Mouse (Mus musculus) embryonic facial prominence, embryonic 14.5 days (tissue): ENCODE measurements around the gene Ap5b1. TPM values are rescaled to one million over a fixed set of nuclear protein-coding genes. Genes with fewer than 3 reads are reported as not detected.
A peak's percentile ranks its signal among the peaks of the same experiment; 100 is the strongest.

ENCODE experiments used
- ATAC-seq: fragments of 200-750 bp; cut with Nextera tagmentation; 2 replicates; pipeline ENCODE4 v1.8.0; 2017; ENCODE audit warnings: low read depth, moderate number of reproducible peaks, moderate TSS enrichment
- DNase-seq: peaks from one replicate; pipeline ENCODE4 v3.0.0-alpha.2; 2015; ENCODE audit warnings: low spot score
- H3K27ac ChIP-seq: fragments of 300-500 bp; sonication (generic); replicated peaks from 2 replicates; pipeline ENCODE4 v1.5.1; 2014; ENCODE audit warnings: low read depth, mild to moderate bottlenecking, low read length, moderate library complexity
- H3K27me3 ChIP-seq: fragments of 300-500 bp; sonication (generic); replicated peaks from 2 replicates; pipeline ENCODE4 v1.6.1; 2014; ENCODE audit warnings: low read length; ENCODE audit not compliant: control insufficient read depth, insufficient read depth
- H3K36me3 ChIP-seq: fragments of 300-500 bp; sonication (generic); 2 replicates; pipeline ENCODE4 v1.6.1; 2014; ENCODE audit warnings: low read length, mixed read lengths; ENCODE audit not compliant: control insufficient read depth, insufficient read depth
- H3K4me1 ChIP-seq: fragments of 300-500 bp; sonication (generic); 2 replicates; pipeline ENCODE4 v1.6.1; 2014; ENCODE audit warnings: antibody characterized with exemption, low read length; ENCODE audit not compliant: control insufficient read depth, insufficient read depth
- H3K4me2 ChIP-seq: fragments of 300-500 bp; sonication (generic); 2 replicates; pipeline ENCODE4 v1.6.1; 2014; ENCODE audit warnings: low read depth, mild to moderate bottlenecking, low read length, moderate library complexity, mixed read lengths
- H3K4me3 ChIP-seq: fragments of 300-500 bp; sonication (generic); 2 replicates; pipeline ENCODE4 v1.5.1; 2014; ENCODE audit warnings: low read depth, mild to moderate bottlenecking, low read length
- H3K9ac ChIP-seq: fragments of 300-500 bp; sonication (generic); 2 replicates; pipeline ENCODE4 v1.6.1; 2014; ENCODE audit warnings: low read depth, mild to moderate bottlenecking, low read length, moderate library complexity, mixed read lengths
- H3K9me3 ChIP-seq: fragments of 300-500 bp; sonication (generic); 2 replicates; pipeline ENCODE4 v1.6.1; 2016; ENCODE audit warnings: low read length; ENCODE audit not compliant: control insufficient read depth
- WGBS: fragments of 180-500 bp; shearing (Covaris S2); extraction: QIAGEN DNeasy Blood & Tissue Kit; methylation state at CpG from one replicate; pipeline ENCODE4 v1.1.7; 2014; 5-methylcytosine and 5-hydroxymethylcytosine counted together
- polyA plus RNA-seq: library from polyadenylated mRNA; unstranded; fragments of >200 nt; fragmentation: Nextera tagmentation; extraction: Ambion mirVana; gene quantifications from 2 replicates; pipeline ENCODE4 v1.2.1, GENCODE M21; 2014

The Ap5b1 gene
- 3.3 and 3.8 TPM in 2 replicates for polyA plus RNA-seq

DNA sequence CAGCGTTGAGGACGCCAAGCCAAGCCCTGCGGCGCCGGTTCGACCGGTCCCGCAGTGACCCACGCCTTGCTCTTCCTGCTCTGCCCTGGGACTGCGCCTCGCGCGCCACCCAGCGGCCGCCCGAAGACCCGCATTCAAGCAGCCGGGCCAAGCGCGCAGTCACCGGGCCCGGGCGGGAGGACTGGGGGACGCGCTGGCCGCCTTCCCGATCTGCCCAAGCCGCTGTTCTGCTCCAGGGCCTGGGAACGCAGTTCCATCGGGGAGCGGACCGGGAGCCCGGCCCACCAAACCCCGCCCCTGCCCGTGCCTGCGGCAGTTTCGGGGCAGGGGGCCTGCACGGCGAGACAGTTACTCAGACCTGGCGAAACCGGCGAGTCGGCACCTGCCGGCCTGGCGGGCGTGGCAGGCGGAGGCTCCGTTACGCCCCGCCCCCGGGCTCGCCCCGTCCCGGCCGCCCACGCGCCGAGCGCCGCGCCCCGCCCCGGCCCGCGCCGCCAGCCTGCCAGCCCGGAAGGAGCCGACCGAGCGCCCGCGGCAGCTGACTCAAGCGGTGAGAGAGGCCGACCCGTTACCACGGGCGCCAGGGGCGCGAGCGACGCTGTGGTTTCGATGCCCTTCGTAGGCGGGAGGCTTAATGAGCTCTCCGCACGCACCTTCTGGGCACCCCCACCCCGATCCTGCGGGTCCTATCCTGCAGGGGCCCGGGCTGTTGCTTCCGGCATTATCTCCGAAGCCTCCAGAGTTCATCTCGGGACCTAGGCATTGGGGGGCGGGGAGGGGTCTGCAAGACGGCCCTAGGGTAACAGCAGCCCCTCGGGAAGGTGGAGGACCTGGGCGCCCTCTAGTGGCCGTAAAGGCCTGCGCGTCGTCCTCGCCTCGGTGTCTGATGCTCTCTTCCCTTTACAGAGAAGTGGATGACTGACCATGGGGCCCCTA, at the start of gene Ap5b1:
TSS of gene Ap5b1 (plus strand) at position 492 of the 936 bp plus-strand sequence.
- Histone ChIP-seq H3K4me2 (peak within 1 kb of the TSS; percentile 98), H3K9ac (peak within 1 kb of the TSS; percentile 72), H3K9me3 (no peaks in the 10 kb centered on the region), H3K4me1 (peaks cover 10% of the 10 kb centered on the region; the same call in 1 of the 2 replicates), H3K36me3 (0 out of 2 replicates have a peak, but pooled peaks cover 14% of the 10 kb centered on the region), H3K27ac (peak within 1 kb of the TSS; percentile 86), H3K4me3 (peak within 1 kb of the TSS; percentile 76), H3K27me3 (peaks cover 15% of the 10 kb centered on the region)
- peak; percentile 88 for DNase-seq
- ATAC-seq: peak; percentile 95
- WGBS: 0% methylated on average over 35 of the region's 102 CpGs

GRCm38 (mm10) chr19:5518721-5519120, 49.1 kb upstream of the Ap5b1 start:
- 86% methylated on average over 3 of the region's 3 CpGs for WGBS
- Histone ChIP-seq H3K27me3 (no peaks in the 10 kb centered on the region), H3K9me3 (no peaks in the 10 kb centered on the region), H3K4me3 (no peak overlapping the region), H3K27ac (no peak overlapping the region), H3K36me3 (no peaks in the 10 kb centered on the region), H3K4me2 (no peak overlapping the region), H3K9ac (no peak overlapping the region), H3K4me1 (no peaks in the 10 kb centered on the region)
- DNase-seq: no peak
- no peak for ATAC-seq

DNA sequence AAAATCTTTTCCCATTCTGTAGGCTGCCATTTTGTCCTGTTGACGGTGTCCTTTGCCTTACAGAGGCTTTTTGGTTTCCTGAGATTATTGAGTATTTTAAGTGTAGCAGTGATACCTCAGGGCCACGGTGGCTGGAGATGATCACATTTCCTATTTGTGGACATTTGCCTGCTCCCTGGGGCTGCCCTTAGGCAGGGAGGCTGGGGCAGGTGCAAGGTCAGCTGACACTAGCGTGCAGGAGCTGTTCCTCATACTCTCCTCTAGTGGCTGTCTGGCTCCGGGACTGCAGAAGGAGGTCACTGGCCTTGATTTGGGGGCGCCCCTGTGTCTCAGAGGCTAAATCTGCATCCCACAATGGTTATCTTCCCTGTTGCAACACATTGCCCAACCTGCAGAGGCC, 42.6 kb upstream of the Ap5b1 start:
- WGBS: 67% methylated on average over 5 of the region's 5 CpGs
- H3K36me3 ChIP-seq: no peaks in the 10 kb centered on the region
- H3K27me3 ChIP-seq: no peaks in the 10 kb centered on the region
- no peak overlapping the region for H3K9ac ChIP-seq
- DNase-seq: no peak
- no peak overlapping the region for H3K4me3 ChIP-seq
- no peak overlapping the region for H3K4me2 ChIP-seq
- H3K4me1 ChIP-seq: 0 out of 2 replicates have a peak, but pooled peaks cover 5% of the 10 kb centered on the region
- no peaks in the 10 kb centered on the region for H3K9me3 ChIP-seq
- H3K27ac ChIP-seq: no peak overlapping the region
- no peak for ATAC-seq

- peak overlapping the region; percentile 51 for H3K4me2 ChIP-seq
- whole genome bisulfite sequencing: 9% methylated on average over 19 of the region's 20 CpGs
- H3K9ac ChIP-seq: peak overlapping the region; percentile 17
- no peaks in the 10 kb centered on the region for H3K36me3 ChIP-seq
- peak; percentile 92 for DNase-seq
- no peaks in the 10 kb centered on the region; the same call in 1 of the 2 replicates for H3K27me3 ChIP-seq
- peak overlapping the region; percentile 26 for H3K4me3 ChIP-seq
- H3K9me3 ChIP-seq: no peaks in the 10 kb centered on the region
- no peak overlapping the region; the same call in 1 of the 2 replicates for H3K27ac ChIP-seq
- ATAC-seq: peak; percentile 97
- H3K4me1 ChIP-seq: 0 out of 2 replicates have a peak, but pooled peaks cover 5% of the 10 kb centered on the region
Measured at GRCm38 (mm10) chr19:5529325-5530137, 38.3 kb upstream of the Ap5b1 start.

GRCm38 (mm10) chr19:5530138-5530524, 37.7 kb upstream of the Ap5b1 start:
- peak overlapping the region; percentile 51; the same call in 1 of the 2 replicates for H3K4me2 ChIP-seq
- no peaks in the 10 kb centered on the region for H3K9me3 ChIP-seq
- ATAC-seq: no peak
- no peak for DNase-seq
- H3K4me3 ChIP-seq: no peak overlapping the region
- H3K9ac ChIP-seq: no peak overlapping the region
- H3K27ac ChIP-seq: peak overlapping the region; percentile 33
- no peaks in the 10 kb centered on the region; the same call in 1 of the 2 replicates for H3K27me3 ChIP-seq
- WGBS: 43% methylated on average over 7 of the region's 7 CpGs
- no peaks in the 10 kb centered on the region for H3K36me3 ChIP-seq
- H3K4me1 ChIP-seq: 0 out of 2 replicates have a peak, but pooled peaks cover 5% of the 10 kb centered on the region

DNA sequence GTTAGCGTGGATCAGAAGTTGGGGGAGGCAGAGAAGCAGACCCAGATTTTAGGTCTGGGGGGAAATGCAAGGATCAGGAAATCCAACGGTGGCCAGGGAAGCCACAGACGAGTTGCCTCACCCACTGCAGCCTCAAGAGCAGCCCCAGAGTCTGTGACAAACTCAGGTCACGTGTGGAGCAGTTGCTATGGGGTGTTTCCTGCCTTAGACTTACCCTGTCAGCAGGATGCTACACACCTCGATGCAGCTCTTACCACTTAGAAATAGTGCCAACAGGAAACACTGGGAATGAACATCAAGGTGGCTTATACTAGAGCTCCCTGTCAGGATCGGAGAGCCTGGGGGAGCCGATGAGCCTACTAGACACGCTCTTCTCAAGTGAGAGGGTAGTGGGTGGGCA, 35.3 kb upstream of the Ap5b1 start:
- Histone ChIP-seq H3K4me2 (no peak overlapping the region), H3K27me3 (no peaks in the 10 kb centered on the region; the same call in 1 of the 2 replicates), H3K4me3 (no peak overlapping the region), H3K9me3 (no peaks in the 10 kb centered on the region), H3K36me3 (no peaks in the 10 kb centered on the region), H3K9ac (no peak overlapping the region), H3K4me1 (0 out of 2 replicates have a peak, but pooled peaks cover 5% of the 10 kb centered on the region), H3K27ac (no peak overlapping the region)
- DNase-seq (no peak), ATAC-seq (no peak)
- WGBS: 68% methylated on average over 8 of the region's 8 CpGs

GRCm38 (mm10) chr19:5538786-5539185, 29.0 kb upstream of the Ap5b1 start:
- ATAC-seq (no peak), DNase-seq (no peak)
- H3K27me3 ChIP-seq: no peaks in the 10 kb centered on the region
- H3K4me2 ChIP-seq: no peak overlapping the region
- no peak overlapping the region for H3K9ac ChIP-seq
- no peaks in the 10 kb centered on the region for H3K9me3 ChIP-seq
- no peak overlapping the region for H3K4me3 ChIP-seq
- 54% methylated on average over 8 of the region's 8 CpGs for WGBS
- H3K4me1 ChIP-seq: peaks cover 4% of the 10 kb centered on the region; the same call in 1 of the 2 replicates
- H3K27ac ChIP-seq: no peak overlapping the region; the same call in 1 of the 2 replicates
- H3K36me3 ChIP-seq: no peaks in the 10 kb centered on the region

DNA sequence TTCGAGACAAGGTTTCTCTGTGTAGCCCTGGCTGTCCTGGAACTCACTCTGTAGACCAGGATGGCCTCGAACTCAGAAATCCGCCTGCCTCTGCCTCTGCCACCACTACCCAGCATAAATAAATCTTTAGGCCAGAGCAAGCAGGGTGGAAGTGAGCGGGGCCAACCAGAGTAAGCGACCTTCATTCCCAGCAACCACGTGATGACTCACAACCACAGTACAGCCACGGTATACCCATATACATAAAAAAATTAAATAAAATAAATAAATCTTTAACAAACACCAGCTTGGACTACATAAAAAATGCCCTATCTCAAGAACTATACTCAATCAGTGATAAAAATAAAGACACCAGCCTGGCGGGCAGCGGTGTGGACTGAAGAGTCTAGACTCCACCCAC, 24.5 kb upstream of the Ap5b1 start:
- Histone ChIP-seq H3K27ac (no peak overlapping the region), H3K9me3 (no peaks in the 10 kb centered on the region), H3K4me2 (no peak overlapping the region), H3K27me3 (no peaks in the 10 kb centered on the region), H3K9ac (no peak overlapping the region), H3K4me3 (no peak overlapping the region), H3K36me3 (no peaks in the 10 kb centered on the region), H3K4me1 (peaks cover 4% of the 10 kb centered on the region; the same call in 1 of the 2 replicates)
- 83% methylated on average over 9 of the region's 9 CpGs for WGBS
- no peak for DNase-seq
- ATAC-seq: no peak
